Mouse (Mus musculus): ENCODE measurements around the gene Gm20767. TPM values are rescaled to one million over a fixed set of nuclear protein-coding genes. Genes with fewer than 3 reads are reported as not detected.

Gene Gm20767
- not detected for total RNA-seq (2023)

GRCm38 (mm10) chr13:120139946-120140345 lies at the start of gene Gm20767:
Gene Gm20767, plus strand, starts transcription at chr13:120140246.

GRCm38 (mm10) chr13:120172133-120172532 lies 32.1 kb downstream of the Gm20767 start, which contains the start of gene Gm21818:
Gene Gm21818, plus strand, starts transcription at chr13:120172433.

Other genes starting within 250 kb of the Gm20767 start
- gene Tcstv1, start 245.5 kb upstream of the Gm20767 start, total RNA-seq (2023), result not detected
- not detected for gene Gm21761, start 211.0 kb upstream of the Gm20767 start, total RNA-seq (2023)
- not detected for gene B020031M17Rik, start 189.4 kb upstream of the Gm20767 start, total RNA-seq (2023)
- gene Gm36079, start 113.2 kb upstream of the Gm20767 start, total RNA-seq (2023), result not detected
- 0.47 TPM for gene Gm21188, start 88.1 kb upstream of the Gm20767 start, total RNA-seq (2023)
- not detected for gene Gm21818, start 32.2 kb downstream of the Gm20767 start, total RNA-seq (2023)
- 1.6 TPM for gene Gm21762, start 75.7 kb downstream of the Gm20767 start, total RNA-seq (2023)
- gene Gm21731, start 98.9 kb downstream of the Gm20767 start, total RNA-seq (2023), result not detected
- gene AF067061, start 122.9 kb downstream of the Gm20767 start, total RNA-seq (2023), result not detected
- 5.4 TPM for gene BC147527, start 160.1 kb downstream of the Gm20767 start, total RNA-seq (2023)
- not detected for gene Tcstv3, start 176.6 kb downstream of the Gm20767 start, total RNA-seq (2023)